Mouse (Mus musculus): ENCODE data around the gene Acox1.

GRCm38 (mm10) chr11:116150960-116151359 is 47.9 kb downstream of the Acox1 start:
- TF ChIP-seq MAX (IDR thresholded peaks at IDR 0.05; ENCODE audit: low read length) (no peak), POLR2AphosphoS2 (IDR thresholded peaks at IDR 0.05; ENCODE audit: low read depth, low read length) (no peak), CHD2 (IDR thresholded peaks at IDR 0.05; ENCODE audit: low read length) (no peak), POLR2A (IDR thresholded peaks at IDR 0.05; ENCODE audit: low read depth, low read length) (no peak), HCFC1 (IDR thresholded peaks at IDR 0.05; ENCODE audit: low read depth, low read length) (no peak), NRF1 (IDR thresholded peaks at IDR 0.05; ENCODE audit: low read depth, low read length) (no peak), IRF4 (IDR thresholded peaks at IDR 0.05; ENCODE audit: low read depth, low read length) (no peak), E2F4 (IDR thresholded peaks at IDR 0.05; ENCODE audit: insufficient replicate concordance, low read depth, low read length) (no peak), CTCF (conservative IDR thresholded peaks at IDR 0.05 in 1 of 2, IDR thresholded peaks at IDR 0.05 in 1 of 2; ENCODE audit: low read depth in 2 of 2, low read length in 2 of 2) (no peak), TCF12 (IDR thresholded peaks at IDR 0.05; ENCODE audit: low read depth, low read length) (no peak), SIN3A (IDR thresholded peaks at IDR 0.05; ENCODE audit: low read length) (no peak), USF2 (conservative IDR thresholded peaks at IDR 0.05; ENCODE audit: low read depth, low read length) (no peak)
